Mouse (Mus musculus): Measurements from ENCODE around the gene Sit1.
A peak's percentile ranks its signal among the peaks of the same experiment; 100 is the strongest.

Gene Sit1

DNA sequence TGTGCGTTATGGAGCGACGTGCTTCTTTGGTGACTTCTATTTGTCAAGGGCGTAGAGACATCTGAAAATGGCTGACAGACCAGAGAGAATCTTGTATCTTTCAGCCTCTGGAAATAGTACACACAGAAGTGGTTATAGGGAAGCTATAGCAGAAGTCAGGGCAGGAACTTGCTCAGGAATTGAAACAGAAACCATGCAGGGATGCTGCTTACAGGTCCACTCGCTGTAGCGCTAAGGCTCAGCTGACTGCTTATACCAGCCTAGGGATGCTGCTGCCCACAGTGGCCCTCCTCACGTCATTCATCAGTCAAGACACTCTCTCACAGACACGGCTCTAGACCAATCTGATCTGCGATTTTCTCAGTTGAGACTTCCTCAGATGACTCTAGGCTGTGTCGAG is 13.2 kb downstream of the Sit1 start:
- no peak for DNase-seq (ENCODE audit: low spot score in 2 of 2)

DNA sequence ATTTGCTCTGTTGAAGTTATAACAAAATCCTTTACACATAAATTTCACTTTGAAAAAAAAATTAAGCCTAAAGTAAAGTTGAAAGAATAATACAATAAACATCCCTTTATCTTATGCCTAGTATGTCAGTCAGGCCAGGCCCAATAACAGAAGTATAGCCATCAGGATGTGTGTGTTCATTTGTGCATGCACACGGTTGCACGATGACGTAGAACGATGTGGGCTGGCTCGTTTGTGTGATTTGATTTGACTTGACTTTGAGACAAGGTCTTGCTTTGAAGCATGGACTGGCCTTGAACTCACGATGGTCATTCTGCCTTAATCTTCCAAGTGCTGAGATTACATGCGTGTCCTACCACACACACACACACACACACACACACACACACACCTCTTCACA is 16.7 kb downstream of the Sit1 start:
- DNase-seq (ENCODE audit: low spot score in 2 of 2): no peak

DNA sequence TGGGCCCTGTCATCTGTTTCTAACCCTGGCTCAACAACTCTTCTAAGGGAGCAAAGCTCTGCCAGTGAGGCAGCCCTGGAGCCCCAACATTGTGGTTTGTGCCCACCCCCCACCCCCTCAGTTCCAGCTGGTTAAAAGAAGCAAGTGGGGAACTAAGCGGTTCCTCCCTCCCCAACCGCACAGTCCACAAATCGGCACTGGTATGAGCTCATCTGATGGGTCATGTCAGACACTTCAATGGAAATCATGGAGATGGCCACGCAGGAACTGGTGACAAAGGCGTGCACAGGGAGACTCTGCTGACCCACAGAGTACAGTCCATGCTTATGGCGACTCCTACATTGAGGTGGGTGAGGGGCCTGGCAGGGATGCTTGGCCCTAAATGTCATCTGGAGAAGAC is 17.6 kb downstream of the Sit1 start:
- DNase-seq (ENCODE audit: low spot score in 2 of 2): no peak

DNA sequence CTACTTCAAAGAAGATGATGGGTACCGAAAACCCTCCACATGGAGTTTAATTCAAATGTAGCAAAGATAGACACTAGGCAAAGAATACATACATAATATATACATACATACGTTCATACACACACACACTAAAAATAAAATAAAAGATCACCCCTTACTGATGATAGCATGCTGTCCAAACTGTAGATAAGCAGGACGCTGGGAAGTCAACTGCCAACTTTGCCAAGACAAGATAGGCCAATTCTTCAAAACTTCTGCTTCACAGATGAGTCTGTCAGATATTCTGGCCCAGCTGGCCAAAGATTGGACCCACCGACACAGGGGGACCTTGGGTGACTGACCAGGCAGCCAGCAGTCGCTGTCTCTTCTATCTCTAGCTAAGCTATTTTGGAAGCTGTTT is 20.4 kb downstream of the Sit1 start:
- no peak for DNase-seq (ENCODE audit: low spot score in 2 of 2)

DNA sequence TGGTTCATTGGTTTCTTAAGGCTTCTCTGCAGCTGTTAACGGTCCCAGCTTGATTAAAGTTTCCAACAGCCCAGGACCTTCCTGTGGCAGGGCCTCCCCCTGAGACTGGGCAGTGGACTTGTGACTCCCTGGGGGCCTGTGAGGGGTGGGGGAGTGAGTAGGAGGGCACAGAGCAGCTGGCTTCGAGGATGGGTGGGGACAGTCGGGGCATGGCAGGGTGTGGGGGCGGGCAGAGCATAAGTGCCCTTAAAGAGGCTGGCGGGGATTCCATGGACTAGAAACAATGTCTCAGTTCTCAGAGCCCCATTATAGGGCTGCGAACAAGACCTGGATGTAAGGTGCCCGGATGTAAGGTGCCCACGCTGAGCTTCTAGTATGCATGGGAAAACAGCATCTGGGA is 26.4 kb downstream of the Sit1 start:
- no peak for DNase-seq (ENCODE audit: low spot score in 2 of 2)

DNA sequence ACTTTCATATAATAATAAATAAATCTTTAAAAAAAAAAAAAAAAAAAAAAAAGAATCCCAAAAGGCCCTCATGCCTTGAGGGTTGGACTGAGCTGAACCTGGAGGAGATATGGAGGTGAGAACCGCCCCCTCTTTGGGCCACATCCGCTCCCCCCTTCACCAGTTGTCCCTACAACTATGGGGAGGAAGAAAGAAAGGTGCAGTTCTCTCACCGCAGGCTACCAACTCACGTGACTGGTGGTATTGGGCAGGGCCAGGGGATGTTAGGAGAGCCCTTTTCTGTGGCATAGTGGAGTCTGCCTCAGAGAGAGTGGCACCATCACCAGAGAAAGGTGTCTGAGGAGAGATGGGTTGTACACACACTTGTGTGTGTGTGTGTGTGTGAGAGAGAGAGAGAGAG is 27.1 kb downstream of the Sit1 start:
- DNase-seq (ENCODE audit: low spot score in 2 of 2): no peak

DNA sequence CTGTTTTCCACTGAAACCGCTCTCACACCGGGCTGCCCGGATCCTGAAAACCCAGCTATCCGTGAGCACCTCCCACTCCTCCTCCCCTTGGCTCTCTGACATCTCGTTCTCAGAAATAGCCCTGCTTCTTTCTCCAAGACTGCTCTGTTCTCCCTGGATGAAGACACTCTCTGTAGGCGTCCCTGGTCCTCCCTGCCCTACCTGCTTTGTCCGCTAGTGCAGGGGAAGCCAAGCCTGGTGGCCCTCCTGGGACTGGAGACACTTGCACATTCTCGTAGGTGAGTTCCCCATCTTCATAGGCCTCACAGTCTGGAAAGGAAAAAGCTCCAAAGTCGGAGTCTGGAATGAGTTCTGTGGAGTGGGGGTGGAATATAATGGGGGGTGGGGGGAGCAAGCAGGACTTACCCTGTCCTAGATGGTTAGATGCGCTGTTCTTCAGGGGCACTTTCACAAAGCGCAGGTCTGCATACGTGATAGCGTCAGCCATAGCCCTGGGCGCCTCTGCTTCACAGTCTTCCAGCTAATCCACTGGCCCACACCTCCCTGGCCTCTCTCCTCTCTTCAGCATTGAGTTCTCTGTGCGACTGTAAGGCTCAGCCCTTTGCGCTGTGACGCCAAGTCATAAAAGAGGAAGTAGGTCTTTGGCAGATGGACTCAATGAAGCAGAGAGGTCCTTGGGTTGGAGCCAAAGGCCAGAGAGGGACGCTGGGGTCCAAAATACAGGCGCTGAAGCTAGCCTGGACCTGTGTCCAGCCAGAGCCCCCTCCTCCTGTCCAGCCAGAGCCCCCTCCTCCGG is 29.3 kb downstream of the Sit1 start, which contains the start of gene Cd72:
TSS of gene Cd72 (minus strand) at position 588 of the 796 bp plus-strand sequence.
- DNase-seq (ENCODE audit: low spot score in 2 of 2): no peak

DNA sequence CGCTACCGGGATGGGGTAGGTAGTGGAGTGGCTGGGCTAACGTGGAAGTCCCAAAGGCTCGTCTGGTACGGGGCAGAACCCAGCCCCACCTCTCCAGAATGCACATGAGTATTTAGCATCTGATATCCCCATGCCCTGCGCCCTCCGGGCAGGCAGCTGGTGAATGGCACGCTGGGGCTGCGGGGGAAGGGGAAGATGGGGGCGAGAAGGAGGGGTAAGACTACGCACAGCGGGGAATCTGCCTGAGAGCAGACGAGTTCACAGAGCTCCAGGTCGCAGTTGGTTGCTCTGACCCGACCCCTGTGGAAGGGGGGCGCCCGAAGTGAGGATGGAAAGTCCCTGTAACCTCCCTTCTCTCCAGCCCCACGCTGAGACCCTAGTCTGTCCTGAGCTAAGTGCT is 30.1 kb downstream of the Sit1 start:
- no peak for DNase-seq (ENCODE audit: low spot score in 2 of 2)

DNA sequence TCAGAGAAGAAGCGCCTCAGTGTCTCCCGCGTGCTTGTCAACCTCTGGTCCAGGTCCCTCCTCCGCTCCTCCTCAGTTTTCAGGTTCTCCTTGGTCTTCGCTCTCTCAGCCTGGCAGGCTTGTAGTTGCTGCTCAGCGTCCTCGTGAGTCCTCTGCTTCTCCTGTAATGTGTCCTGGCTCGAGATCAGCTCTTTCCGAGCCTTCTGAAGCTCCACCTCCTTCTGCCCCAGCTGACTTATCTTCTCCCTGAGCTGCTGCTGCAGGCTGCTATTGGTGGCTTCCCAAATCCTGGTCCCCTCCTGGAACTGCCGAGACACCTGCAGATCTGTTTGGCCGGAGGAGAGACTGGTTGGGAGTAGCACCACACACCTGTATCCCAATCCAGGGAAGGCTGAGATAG is 31.2 kb downstream of the Sit1 start:
- DNase-seq (ENCODE audit: low spot score in 2 of 2): no peak

DNA sequence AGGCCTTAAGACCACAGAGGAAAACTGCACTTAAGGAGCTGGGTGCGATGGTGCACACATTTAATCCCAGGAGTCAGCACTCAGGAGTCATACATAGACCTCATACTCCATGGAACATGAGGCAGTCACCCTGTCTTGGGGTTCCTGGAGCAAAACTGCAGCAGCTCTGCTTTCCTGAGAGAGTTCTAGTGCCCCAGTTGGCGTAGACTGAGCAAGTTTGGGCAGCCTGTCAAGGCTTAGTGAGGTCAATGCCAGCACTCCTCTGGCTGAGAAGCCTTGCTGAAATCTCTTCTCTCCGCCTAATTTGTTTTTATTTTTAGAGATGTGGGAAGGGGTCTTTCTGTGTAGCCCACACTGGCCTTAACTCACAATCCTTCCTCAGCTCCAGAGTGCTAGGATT is 35.0 kb downstream of the Sit1 start:
- DNase-seq (ENCODE audit: low spot score in 2 of 2): no peak

DNA sequence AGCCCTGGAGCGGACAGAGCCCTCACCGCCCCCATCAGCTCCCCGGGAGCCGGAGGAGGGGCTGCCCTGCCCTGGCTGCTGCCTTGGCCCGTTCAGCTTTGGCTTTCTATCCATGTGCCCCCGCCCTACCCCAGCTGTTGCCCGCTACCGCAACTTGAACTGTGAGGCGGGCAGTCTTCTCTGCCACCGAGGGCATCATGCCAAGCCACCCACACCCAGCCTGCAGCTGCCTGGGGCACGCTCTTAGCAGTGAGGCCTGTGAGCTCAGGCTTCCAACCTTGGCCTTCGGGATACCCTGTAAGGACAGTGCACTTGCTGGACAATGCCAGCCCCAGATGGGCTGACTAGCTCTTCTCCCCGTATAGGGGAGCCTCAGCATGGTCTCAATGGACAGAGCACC is 36.3 kb downstream of the Sit1 start:
- DNase-seq (ENCODE audit: low spot score in 2 of 2): no peak

DNA sequence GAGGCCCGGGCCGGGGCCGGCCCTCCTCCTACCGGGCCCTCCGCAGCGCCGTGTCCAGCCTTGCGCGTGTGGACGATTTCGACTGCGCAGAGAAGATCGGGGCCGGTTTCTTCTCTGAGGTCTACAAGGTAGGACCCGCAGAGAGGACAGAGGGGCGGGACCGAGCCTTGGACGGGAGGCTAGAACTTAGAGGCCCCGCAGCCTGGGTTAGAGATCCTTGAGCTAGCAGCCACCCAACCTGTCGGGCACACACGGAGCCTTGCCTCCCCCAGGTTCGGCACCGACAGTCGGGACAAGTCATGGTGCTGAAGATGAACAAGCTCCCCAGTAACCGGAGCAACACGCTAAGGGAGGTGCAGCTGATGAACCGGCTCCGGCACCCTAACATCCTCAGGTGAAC is 40.0 kb downstream of the Sit1 start:
- DNase-seq (ENCODE audit: low spot score in 2 of 2): no peak

DNA sequence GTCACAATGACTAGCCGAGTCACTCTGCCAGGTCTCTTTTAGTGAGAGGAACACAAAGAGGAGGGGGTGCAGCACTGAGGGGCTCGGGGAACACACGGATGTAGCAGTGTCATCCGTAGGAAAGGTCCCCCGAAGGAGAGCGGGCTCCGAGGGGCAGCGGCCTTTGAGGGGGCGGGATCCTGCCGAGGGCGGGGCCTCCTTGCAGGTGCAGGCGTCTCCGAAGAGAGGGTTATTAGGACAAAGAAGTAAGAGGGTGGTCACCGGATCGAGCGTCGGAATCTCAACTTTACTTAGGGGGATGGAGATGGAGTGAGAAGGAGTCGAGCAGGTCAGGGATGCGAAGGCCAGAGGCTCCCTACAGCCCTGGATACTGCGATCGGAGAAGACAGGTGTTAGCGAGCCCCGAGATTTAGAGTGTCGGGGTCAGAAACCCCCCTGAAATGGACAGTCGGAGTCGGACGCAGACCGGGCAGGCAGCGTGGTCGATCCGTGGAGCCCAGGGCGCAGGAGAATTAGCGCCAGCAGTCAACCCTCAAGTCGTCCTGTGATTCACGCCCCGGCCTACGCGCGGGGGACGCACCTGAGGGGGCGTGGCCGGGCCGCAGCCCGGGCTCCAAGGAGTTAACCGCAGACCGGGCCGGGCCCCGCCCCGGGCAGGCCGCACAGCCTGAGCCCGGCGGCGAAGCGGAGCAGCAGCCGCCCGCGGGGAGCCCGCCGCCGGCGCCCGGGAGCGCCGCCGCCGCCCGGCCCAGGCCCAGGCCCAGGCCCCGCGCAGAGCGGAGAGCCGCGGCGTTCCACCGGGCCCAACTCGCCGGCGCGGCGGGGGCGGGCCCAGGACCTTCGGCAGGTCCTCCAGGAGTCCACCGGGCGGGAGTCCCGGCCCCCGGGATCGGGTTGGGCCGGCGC is 40.8 kb downstream of the Sit1 start:
- DNase-seq (ENCODE audit: low spot score in 2 of 2): peak; percentile 72

DNA sequence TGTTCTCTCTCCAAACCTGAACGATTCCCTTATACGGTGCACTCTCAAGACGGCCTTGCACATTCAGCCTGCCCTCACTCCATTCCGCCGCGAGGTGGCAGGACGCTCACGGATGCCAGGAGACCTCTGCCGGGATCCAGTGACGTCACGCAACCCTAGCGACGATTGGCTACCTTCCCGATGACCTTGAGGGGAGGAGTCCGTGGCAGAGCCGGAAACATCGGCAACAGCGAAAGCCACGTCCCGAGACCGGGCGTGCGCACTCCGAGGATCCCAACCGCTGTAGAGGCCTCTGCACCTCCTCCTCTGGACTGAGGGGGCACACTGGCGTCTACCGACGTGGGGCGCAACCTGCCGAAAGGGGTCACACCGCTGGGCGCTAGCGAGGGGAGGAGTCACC is 41.5 kb downstream of the Sit1 start:
- DNase-seq (ENCODE audit: low spot score in 2 of 2): peak; percentile 100

DNA sequence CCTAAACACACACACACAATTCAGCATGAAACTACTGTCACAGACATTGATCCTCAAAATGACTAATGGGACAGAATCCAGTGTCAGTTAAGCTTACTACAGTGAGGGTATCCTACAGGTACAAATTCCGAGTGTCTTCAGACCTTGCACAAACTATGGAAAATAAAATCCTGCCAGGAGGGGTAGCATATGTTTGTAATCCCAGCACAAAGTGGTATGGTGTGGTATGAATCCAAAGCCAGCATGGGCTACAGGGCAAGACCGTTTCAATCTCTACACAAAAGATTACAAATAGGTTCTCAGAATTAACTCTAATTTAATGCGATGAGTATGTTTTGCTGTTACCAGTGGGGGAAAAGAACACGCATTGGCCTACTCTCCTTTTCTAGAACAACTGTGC is 41.9 kb downstream of the Sit1 start, which contains the start of gene Tesk1:
TSS of gene Tesk1 (plus strand) at position 301 of the 400 bp plus-strand sequence.
- no peak for DNase-seq (ENCODE audit: low spot score in 2 of 2)

DNA sequence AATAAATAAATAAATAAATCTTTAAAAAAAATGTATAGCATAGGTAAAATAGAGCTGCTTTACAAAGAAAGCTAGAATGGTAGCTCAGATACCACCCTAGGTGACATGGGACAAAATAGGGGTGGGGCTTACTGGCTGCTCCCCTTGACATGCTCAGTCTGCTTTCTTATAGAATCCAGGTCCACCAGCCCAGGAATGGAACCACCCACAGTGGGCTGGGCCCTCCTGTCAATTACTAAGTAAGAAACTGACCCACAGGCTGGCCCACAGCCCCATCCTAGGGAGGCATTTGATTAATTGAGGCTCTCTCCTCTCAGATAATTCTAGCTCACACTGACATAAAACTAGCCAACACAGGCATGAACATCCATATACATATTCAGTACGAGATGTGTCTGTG is 50.7 kb downstream of the Sit1 start:
- DNase-seq (ENCODE audit: low spot score in 2 of 2): no peak

Measured in frontal cortex, postnatal 36 days (tissue).